Mouse (Mus musculus) heart, embryonic 15.5 days (tissue): Measurements from ENCODE around the gene Nipbl. TPM values are rescaled to one million over a fixed set of nuclear protein-coding genes. Genes with fewer than 3 reads are reported as not detected.

Experiments
- ATAC-seq: fragments of 200-750 bp; cut with Nextera tagmentation; replicated peaks from 2 replicates; pipeline ENCODE4 v1.8.0; 2017; ENCODE audit warnings: low read depth, moderate TSS enrichment; ENCODE audit not compliant: insufficient number of reproducible peaks, insufficient read depth, low FRiP score
- H3K27ac ChIP-seq: fragments of 300-500 bp; sonication (generic); 2 replicates; pipeline ENCODE4 v1.5.1; 2015; ENCODE audit warnings: mild to moderate bottlenecking, inconsistent platforms
- H3K27me3 ChIP-seq: fragments of 300-500 bp; sonication (generic); 2 replicates; pipeline ENCODE4 v1.6.1; 2015; ENCODE audit warnings: inconsistent platforms
- H3K36me3 ChIP-seq: fragments of 300-500 bp; sonication (generic); 2 replicates; pipeline ENCODE4 v1.6.1; 2015; ENCODE audit warnings: mild to moderate bottlenecking, inconsistent platforms
- H3K4me1 ChIP-seq: fragments of 300-500 bp; sonication (generic); replicated peaks from 2 replicates; pipeline ENCODE4 v1.6.1; 2015; ENCODE audit warnings: inconsistent platforms
- H3K4me2 ChIP-seq: fragments of 300-500 bp; sonication (generic); 2 replicates; pipeline ENCODE4 v1.6.1; 2015; ENCODE audit warnings: inconsistent platforms, mild to moderate bottlenecking, moderate library complexity
- H3K4me3 ChIP-seq: fragments of 300-500 bp; sonication (generic); 2 replicates; pipeline ENCODE4 v1.5.1; 2015; ENCODE audit warnings: mild to moderate bottlenecking, inconsistent platforms
- H3K9ac ChIP-seq: fragments of 300-500 bp; sonication (generic); 2 replicates; pipeline ENCODE4 v1.6.1; 2015; ENCODE audit warnings: mild to moderate bottlenecking, inconsistent platforms
- H3K9me3 ChIP-seq: fragments of 300-500 bp; sonication (generic); replicated peaks from 2 replicates; pipeline ENCODE4 v1.6.1; 2016; ENCODE audit warnings: inconsistent platforms
- WGBS: fragments of 180-500 bp; shearing (Covaris S2); methylation state at CpG from one replicate; pipeline ENCODE4 v1.1.7; 2015; ENCODE audit warnings: mixed read lengths; 5-methylcytosine and 5-hydroxymethylcytosine counted together
- polyA plus RNA-seq: library from polyadenylated mRNA; unstranded; fragments of >200 nt; fragmentation: Nextera tagmentation; extraction: Ambion mirVana; gene quantifications from 2 replicates; pipeline ENCODE4 v1.2.1, GENCODE M21; 2015

Nipbl gene
- polyA plus RNA-seq, 1 experiment from 2014 or later = 9.8 TPM

DNA sequence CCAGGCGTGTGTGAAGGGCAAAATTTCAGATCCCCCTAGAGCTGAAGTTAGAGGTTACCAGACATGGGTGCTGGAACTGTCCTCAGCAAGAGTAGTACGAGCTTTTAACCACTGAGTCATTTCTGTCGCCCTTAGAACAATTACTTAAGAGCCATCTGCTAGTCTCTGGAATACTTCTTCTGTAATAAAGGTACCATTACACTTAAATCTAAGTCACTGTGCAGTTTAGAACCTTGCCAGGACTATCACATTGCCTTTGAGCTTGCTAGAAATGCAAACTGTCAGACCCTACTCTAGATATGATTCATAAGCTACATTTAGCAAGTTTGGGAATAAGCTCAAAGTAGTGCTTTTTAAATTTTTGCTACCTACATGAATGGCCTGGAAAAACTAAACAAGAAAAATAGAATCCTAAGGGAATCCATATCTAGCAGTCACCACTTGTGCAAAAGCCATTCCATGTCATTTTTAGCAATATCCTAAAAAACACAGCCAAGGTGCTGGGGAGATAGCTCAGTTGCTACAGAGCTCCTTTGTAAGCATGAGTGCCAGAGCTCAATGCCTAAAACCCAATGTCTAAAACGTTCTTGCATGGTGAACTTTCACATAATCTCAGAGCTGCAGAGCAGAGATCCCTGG is 27.6 kb downstream of the Nipbl start:
- no peak overlapping the region for H3K4me2 ChIP-seq
- no peaks in the 10 kb centered on the region for H3K9me3 ChIP-seq
- H3K9ac ChIP-seq = no peak overlapping the region
- no peaks in the 10 kb centered on the region for H3K27me3 ChIP-seq
- WGBS = 73% methylated on average over 4 of the region's 4 CpGs
- no peak overlapping the region for H3K27ac ChIP-seq
- H3K4me1 ChIP-seq = peaks cover 16% of the 10 kb centered on the region
- no peak overlapping the region for H3K4me3 ChIP-seq
- ATAC-seq = no peak
- H3K36me3 ChIP-seq = peaks cover 3% of the 10 kb centered on the region; the same call in 1 of the 2 replicates

DNA sequence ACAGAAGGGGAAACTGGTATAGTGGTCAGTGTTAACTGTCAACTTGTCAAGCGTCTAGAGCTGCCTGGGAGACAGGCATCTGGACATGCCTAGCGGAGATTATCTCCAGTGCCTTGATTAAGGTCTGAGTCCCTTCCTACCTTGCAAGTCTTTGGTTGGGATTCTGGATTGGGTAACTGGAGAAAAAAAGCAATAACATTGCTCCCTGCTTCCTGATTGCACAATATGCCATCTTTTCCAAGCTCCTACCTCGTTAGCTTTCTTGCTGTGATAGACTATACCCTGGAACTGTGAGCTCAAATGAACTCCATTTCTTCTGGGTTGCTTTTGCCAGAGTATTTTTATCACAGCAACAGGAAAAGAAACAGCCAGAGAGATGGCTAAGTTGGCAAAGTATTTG is 30.9 kb downstream of the Nipbl start:
- H3K4me2 ChIP-seq = no peak overlapping the region
- peaks cover 11% of the 10 kb centered on the region for H3K4me1 ChIP-seq
- H3K27me3 ChIP-seq = no peaks in the 10 kb centered on the region
- H3K9me3 ChIP-seq = no peaks in the 10 kb centered on the region
- H3K4me3 ChIP-seq = no peak overlapping the region
- WGBS = 55% methylated on average over 3 of the region's 3 CpGs
- no peak overlapping the region for H3K9ac ChIP-seq
- peaks cover 3% of the 10 kb centered on the region; the same call in 1 of the 2 replicates for H3K36me3 ChIP-seq
- no peak overlapping the region for H3K27ac ChIP-seq
- no peak for ATAC-seq

DNA sequence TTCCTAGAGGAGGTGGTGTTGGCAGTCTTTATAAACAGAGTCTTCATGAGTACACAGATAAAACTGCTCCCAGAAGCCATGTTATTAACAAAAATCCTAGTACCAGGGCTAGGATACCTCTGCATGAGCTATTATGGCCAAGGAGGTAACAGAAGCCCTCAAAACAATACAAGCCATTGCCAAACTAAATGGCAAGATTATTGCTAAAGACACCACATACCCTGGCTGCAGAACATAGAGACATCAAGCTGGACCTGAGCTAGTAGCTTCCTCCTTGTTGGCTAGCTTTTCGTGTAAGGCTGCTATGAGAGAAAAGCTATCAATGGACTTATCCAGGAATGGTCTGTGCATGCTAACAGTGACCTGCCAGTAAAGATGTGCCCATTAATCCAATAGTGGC is 32.4 kb downstream of the Nipbl start:
- peaks cover 3% of the 10 kb centered on the region; the same call in 1 of the 2 replicates for H3K36me3 ChIP-seq
- no peak for ATAC-seq
- 67% methylated on average over 1 of the region's 1 CpGs for WGBS
- H3K4me2 ChIP-seq = no peak overlapping the region
- H3K27ac ChIP-seq = no peak overlapping the region
- no peak overlapping the region for H3K4me3 ChIP-seq
- no peaks in the 10 kb centered on the region for H3K9me3 ChIP-seq
- no peaks in the 10 kb centered on the region for H3K27me3 ChIP-seq
- peaks cover 11% of the 10 kb centered on the region for H3K4me1 ChIP-seq
- no peak overlapping the region for H3K9ac ChIP-seq

DNA sequence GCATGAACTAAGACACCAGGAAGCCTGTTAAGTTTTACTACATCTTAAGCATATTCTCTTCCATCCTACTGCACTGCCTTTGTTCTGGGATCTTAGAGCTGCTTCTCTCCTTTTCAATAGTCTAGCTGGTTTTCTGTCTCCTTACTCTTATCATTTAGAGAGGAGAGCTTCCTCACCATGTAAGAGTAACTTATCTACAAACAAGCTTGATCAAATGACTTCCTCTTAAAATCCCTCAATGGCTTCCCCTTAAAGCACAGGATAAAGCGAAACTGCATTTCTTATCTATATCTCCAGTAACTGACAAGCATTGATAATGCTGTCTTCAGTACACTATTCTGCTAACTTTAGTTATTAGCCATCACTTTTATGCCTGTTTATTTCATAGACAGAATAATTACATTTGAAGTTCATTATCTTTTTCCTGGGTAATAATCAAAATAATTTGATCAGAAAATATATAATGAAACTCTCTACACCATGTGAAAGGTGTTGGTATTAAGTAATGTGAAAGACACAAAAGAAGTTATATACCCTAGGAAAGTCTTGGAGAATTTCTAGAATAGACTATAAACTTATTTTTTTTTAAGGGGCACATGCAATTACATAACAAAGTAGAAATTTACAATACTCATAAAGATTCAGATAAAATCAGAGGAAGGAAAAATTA is 33.0 kb downstream of the Nipbl start:
- Histone ChIP-seq H3K4me1 (peaks cover 11% of the 10 kb centered on the region), H3K27ac (no peak overlapping the region), H3K36me3 (peaks cover 3% of the 10 kb centered on the region; the same call in 1 of the 2 replicates), H3K4me2 (no peak overlapping the region), H3K4me3 (no peak overlapping the region), H3K9me3 (no peaks in the 10 kb centered on the region), H3K9ac (no peak overlapping the region), H3K27me3 (no peaks in the 10 kb centered on the region)
- no peak for ATAC-seq
- WGBS = 26% methylated on average over 1 of the region's 1 CpGs

DNA sequence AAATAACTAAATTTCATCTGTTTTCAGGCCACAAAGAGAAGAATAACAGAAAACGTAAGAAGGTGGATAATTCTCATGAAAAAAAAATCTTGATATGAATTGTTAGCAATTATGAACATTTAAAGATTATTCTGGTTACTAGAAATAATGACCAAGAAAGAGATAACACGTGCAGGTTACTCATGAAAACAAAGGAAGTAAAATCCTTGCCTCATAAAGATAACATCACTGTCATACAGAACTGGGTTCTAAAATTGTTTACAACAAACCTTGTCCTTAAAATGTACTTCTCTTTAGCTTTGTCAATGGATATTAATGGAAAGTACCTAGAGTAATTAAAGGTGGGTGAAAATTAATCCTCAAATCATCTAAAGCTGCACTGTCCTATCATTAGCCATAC is 37.2 kb downstream of the Nipbl start:
- H3K27me3 ChIP-seq = no peaks in the 10 kb centered on the region
- H3K4me2 ChIP-seq = no peak overlapping the region
- H3K9ac ChIP-seq = no peak overlapping the region
- no peaks in the 10 kb centered on the region for H3K9me3 ChIP-seq
- H3K27ac ChIP-seq = no peak overlapping the region
- no peaks in the 10 kb centered on the region for H3K36me3 ChIP-seq
- ATAC-seq = no peak
- H3K4me1 ChIP-seq = 0 out of 2 replicates have a peak, but pooled peaks cover 5% of the 10 kb centered on the region
- H3K4me3 ChIP-seq = no peak overlapping the region
- WGBS = 78% methylated on average over 2 of the region's 2 CpGs

DNA sequence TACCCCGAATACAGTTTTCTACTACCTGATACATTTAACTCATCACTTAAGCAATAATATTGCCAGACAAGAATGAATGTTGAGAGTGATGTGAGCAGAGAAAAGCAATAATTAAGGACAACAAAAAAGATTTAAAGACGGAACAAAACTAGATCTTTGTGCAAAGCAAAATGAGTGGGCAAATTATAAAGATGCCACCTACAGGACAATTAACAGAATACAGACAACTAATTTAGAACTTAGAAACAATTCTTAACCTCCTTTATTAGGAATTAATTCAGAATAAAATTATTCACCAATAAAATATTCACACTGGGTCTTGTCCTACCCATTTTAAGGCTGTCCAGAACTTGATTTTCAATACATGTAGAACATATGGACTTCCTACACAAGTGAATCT is 38.0 kb downstream of the Nipbl start:
- Histone ChIP-seq H3K9me3 (no peaks in the 10 kb centered on the region), H3K36me3 (no peaks in the 10 kb centered on the region), H3K27me3 (no peaks in the 10 kb centered on the region), H3K9ac (no peak overlapping the region), H3K4me1 (0 out of 2 replicates have a peak, but pooled peaks cover 2% of the 10 kb centered on the region), H3K4me3 (no peak overlapping the region), H3K4me2 (no peak overlapping the region), H3K27ac (no peak overlapping the region)
- ATAC-seq = no peak
- WGBS = 91% methylated on average over 2 of the region's 2 CpGs

DNA sequence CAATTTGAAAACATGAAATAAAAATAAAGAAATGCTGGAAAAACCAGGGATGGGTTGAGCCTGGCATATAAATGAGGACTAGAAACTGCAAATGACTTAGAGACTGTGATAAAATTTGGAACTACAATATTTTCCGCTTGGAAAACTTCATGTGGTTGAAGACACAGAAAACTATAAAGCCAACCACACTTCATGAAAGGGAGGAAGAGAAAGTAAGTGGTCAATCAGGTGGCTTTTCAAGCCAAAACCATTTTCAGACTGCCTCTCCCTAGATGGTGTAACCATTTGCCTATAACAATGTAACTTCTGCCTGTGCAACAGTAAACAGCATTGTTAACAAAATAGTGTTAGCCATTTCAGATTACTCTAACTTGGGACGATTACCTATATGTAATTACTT is 41.7 kb downstream of the Nipbl start:
- H3K36me3 ChIP-seq = no peaks in the 10 kb centered on the region
- H3K9ac ChIP-seq = no peak overlapping the region
- H3K4me1 ChIP-seq = no peaks in the 10 kb centered on the region
- WGBS = 95% methylated on average over 2 of the region's 2 CpGs
- no peaks in the 10 kb centered on the region for H3K9me3 ChIP-seq
- no peaks in the 10 kb centered on the region for H3K27me3 ChIP-seq
- no peak overlapping the region for H3K4me3 ChIP-seq
- ATAC-seq = no peak
- no peak overlapping the region for H3K4me2 ChIP-seq
- H3K27ac ChIP-seq = no peak overlapping the region

DNA sequence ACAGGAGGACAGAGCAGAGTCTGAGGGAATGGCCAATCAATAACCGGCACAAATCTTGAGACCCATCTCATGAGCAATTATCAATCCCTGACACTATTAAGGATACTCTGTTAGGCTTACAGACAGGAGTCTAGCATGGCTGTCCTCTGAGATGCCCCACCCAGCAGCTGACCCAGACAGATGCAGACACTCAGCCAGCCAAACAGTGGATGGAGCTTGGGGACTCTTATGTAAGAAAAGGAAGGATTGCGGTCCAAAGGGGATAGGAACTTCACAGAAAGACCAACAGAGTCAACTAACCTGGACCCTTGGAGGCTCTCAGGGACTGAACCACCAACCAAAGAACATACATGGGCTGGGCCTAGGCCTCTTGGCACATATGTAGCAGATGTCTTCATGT is 42.7 kb downstream of the Nipbl start:
- Histone ChIP-seq H3K9ac (no peak overlapping the region), H3K4me3 (no peak overlapping the region), H3K4me1 (no peaks in the 10 kb centered on the region), H3K27ac (no peak overlapping the region), H3K4me2 (no peak overlapping the region), H3K27me3 (no peaks in the 10 kb centered on the region), H3K9me3 (no peaks in the 10 kb centered on the region), H3K36me3 (no peaks in the 10 kb centered on the region)
- 92% methylated on average over 2 of the region's 2 CpGs for WGBS
- no peak for ATAC-seq

DNA sequence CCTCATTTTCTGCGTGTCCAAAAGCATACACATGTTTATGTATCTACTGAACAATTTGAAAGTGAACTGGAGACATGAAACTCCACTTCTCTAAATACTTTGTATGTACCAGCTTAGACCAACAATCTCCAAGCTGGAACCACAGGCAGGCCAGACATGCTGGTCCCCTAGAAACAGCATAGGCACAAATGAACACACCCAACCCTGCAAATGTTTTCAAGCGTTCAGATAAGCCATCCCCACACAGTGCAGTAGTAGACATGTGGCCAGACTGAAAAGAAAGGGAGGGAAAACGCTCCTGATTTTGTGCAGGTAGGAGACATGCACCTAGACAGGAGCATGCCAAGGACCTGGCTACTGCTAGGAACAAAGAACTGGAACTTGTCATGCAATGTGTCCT is 52.5 kb downstream of the Nipbl start:
- no peak overlapping the region for H3K4me3 ChIP-seq
- H3K36me3 ChIP-seq = no peaks in the 10 kb centered on the region
- 70% methylated on average over 3 of the region's 3 CpGs for whole genome bisulfite sequencing
- ATAC-seq = no peak
- H3K9ac ChIP-seq = no peak overlapping the region
- no peaks in the 10 kb centered on the region for H3K27me3 ChIP-seq
- 0 out of 2 replicates have a peak, but pooled peaks cover 2% of the 10 kb centered on the region for H3K4me1 ChIP-seq
- H3K9me3 ChIP-seq = no peaks in the 10 kb centered on the region
- H3K4me2 ChIP-seq = no peak overlapping the region
- no peak overlapping the region for H3K27ac ChIP-seq

DNA sequence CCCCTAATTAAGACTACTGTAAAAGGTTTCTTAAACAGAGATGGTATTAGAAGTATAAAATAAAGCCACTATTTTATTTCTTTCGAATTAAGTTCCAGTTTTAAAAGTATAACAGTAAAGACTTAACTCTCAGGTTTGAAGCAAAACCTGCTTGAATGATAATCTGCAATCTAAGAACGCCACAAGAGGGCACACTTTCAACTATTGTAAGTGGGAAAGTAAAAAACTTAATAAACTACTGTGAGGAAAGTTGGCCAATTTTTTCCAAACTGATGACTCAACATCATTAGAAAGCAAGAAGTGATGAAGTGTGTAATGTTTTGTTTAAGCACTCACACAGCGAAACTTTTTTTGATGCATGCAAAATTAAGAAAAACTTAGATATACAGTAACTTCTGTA is 62.0 kb downstream of the Nipbl start:
- H3K4me2 ChIP-seq = no peak overlapping the region
- no peak for ATAC-seq

DNA sequence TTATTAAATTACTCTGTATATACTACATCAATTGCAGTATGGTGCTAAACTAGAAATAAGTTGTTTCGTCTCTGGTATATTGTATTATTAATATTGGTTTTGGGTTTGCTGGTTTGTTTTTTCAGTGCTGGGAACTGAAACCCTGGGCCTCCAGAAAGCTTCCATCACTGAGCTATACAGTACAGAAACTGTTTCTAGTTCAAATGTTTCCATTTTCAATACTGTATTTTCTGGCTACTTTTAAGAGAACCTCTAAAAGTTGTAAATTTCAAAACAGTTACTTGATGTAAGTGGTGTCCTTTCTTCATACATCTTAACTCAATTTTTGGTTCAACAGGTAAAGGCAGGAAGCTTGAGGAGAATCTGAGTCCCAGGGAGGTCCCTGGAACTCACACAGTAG is 68.6 kb downstream of the Nipbl start:
- no peaks in the 10 kb centered on the region; the same call in 1 of the 2 replicates for H3K4me1 ChIP-seq
- H3K4me3 ChIP-seq = no peak overlapping the region
- H3K9me3 ChIP-seq = no peaks in the 10 kb centered on the region
- no peak for ATAC-seq
- WGBS = 97% methylated on average over 1 of the region's 1 CpGs
- no peak overlapping the region for H3K27ac ChIP-seq
- H3K9ac ChIP-seq = no peak overlapping the region
- H3K27me3 ChIP-seq = no peaks in the 10 kb centered on the region
- H3K36me3 ChIP-seq = peaks cover 10% of the 10 kb centered on the region; the same call in 1 of the 2 replicates
- H3K4me2 ChIP-seq = no peak overlapping the region

More for the DNA sequence above, 62.0 kb downstream of the Nipbl start:
- WGBS = 55% methylated on average over 3 of the region's 3 CpGs
- no peaks in the 10 kb centered on the region for H3K27me3 ChIP-seq
- H3K27ac ChIP-seq = no peak overlapping the region
- H3K4me3 ChIP-seq = no peak overlapping the region
- no peaks in the 10 kb centered on the region for H3K36me3 ChIP-seq
- no peaks in the 10 kb centered on the region for H3K9me3 ChIP-seq
- H3K4me1 ChIP-seq = peaks cover 3% of the 10 kb centered on the region; the same call in 1 of the 2 replicates
- no peak overlapping the region for H3K9ac ChIP-seq

DNA sequence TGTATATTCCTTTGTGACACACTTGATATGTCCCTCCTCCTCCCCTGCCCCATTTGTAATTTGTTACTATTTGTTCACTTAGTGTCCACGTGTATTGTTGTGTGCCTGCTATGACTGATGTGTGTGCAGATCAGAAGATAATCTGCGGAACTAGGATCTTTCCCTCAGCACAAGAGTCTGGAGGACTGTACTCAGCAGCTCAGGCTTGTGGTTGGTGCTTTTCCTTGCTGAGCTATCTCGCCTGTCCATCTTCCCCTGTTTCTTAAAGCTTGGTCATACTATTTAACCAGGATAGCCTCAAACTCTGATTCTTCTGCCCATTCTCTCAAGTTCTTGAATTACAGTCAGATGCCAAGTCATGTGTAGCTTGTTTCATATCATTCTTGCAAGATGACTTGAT is 69.5 kb downstream of the Nipbl start:
- Histone ChIP-seq H3K4me3 (no peak overlapping the region), H3K36me3 (peaks cover 15% of the 10 kb centered on the region), H3K9me3 (no peaks in the 10 kb centered on the region), H3K4me2 (no peak overlapping the region), H3K9ac (no peak overlapping the region), H3K27ac (no peak overlapping the region), H3K27me3 (no peaks in the 10 kb centered on the region), H3K4me1 (no peaks in the 10 kb centered on the region; the same call in 1 of the 2 replicates)
- WGBS = 64% methylated on average over 3 of the region's 3 CpGs
- no peak for ATAC-seq
